Mouse (Mus musculus): ENCODE results near the gene Fbrs. TPM values are rescaled to one million over a fixed set of nuclear protein-coding genes. Genes with fewer than 3 reads are reported as not detected.
"Not testable (repeated sequence)": the region's sequence is repeated elsewhere in the genome, so short reads cannot be mapped to it uniquely, and the experiment has no call there.

The Fbrs gene
- 16.5 and 18.2 TPM in 2 replicates for polyA plus RNA-seq (2012; ENCODE audit: insufficient read depth, insufficient read length, missing spikeins)

DNA sequence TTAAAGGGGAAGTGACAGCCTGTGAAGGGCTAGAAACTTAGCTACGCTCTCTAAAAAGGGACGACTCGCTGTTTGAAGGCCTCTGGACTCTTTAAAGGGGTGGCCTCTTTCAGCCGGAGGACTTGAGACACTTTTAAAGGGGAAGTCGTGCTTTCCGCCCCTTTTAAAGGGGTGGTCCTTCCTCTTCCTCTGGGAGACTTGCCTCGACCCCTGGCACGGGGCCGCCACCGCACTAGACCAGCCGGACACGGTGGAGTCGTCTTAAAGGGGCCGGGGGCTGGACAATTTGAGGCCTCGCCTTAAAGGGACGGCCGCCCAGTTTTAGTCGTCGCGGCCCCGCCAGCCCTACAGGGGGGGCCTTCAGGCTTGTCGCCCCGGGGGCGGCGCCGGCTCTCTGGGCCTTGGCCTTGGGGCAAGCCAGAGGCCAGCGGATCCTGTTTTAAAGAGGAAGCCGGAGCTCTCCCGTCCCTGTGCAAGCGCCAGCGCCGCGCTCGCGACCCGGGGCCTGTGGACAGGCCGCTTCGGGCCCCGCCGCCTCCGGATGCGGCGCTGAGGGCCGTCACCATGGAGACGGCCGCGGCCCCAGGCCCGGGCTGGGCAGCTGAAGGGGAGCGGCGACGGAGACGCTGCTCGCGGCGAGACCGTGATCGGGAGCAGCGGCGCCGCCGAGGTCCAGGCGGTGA is at the start of gene Fbrs:
Gene Fbrs (plus strand): TSS at position 565 of the 683 bp plus-strand sequence.
- H3K4me3 ChIP-seq (ENCODE audit: insufficient read depth, low read depth, low read length) = peak within 1 kb of the TSS; percentile 65
- no peaks in the 10 kb centered on the region for H3K4me1 ChIP-seq (ENCODE audit: control insufficient read depth, insufficient read depth, insufficient read length, low read length)
- peak within 1 kb of the TSS; percentile 98 for H3K27ac ChIP-seq (replicated peaks; ENCODE audit: low read depth, low read length)

DNA sequence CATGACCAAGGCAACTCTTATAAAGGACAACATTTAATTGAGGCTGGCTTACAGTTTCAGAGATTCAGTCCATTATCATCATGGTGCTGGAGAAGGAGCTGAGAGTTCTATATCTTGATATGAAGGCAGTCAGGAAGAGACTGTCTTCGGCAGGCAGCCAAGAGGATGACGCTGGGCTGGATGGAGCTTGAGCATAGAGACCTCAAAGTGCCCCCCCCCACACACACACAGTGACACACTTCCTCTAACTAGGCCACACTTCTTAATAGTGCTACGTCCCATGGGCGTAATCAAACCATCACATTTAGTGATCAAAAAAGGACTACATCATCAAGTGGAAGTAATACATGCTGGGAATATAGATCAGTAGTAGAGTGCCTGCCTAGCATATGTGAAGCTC is 43.8 kb upstream of the Fbrs start:
- H3K27ac ChIP-seq (replicated peaks; ENCODE audit: low read depth, low read length) = no peak overlapping the region
- H3K4me3 ChIP-seq (ENCODE audit: insufficient read depth, low read depth, low read length) = no peak overlapping the region
- H3K4me1 ChIP-seq (ENCODE audit: control insufficient read depth, insufficient read depth, insufficient read length, low read length) = no peaks in the 10 kb centered on the region

DNA sequence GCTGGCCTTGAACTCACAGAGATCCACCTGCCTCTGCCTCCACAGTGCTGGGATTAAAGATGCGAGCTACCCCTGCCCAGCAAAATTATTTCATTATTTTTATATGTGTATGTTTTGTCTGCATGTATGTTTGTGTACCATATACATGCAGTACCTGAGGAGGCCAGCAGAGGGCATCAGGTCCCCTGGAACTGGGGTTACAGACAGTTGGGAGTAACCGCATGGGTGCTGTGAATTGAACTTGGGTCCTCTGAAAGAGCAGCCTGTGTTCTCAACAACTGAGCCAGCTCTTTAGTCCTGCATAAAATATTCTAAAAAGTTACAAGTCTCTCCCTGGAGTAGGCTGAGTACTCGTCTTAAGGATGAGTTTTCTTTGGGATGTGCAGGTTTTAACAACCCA is 41.3 kb upstream of the Fbrs start:
- no peak overlapping the region for H3K27ac ChIP-seq (replicated peaks; ENCODE audit: low read depth, low read length)

DNA sequence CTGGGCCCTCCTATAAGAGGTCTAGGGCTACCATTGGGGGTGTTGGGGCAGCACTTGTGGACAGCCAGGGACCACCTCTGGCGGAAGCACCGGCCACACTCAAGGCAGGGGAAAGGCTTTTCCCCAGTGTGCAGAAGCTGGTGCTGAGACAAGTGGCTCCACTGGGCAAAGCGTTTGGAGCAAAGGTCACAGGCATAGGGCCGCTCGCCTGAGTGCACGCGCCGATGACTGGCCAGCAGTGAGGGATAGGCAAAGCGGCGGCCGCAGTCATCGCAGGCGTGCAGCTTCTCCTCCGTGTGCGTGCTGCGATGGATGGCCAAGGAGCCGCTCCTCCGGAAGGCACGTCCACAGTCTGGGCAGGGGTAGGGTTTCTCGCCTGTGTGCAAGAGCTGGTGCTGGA is 35.0 kb upstream of the Fbrs start:
- no peak overlapping the region for H3K4me3 ChIP-seq (ENCODE audit: insufficient read depth, low read depth, low read length)
- no peak overlapping the region for H3K27ac ChIP-seq (replicated peaks; ENCODE audit: low read depth, low read length)
- H3K4me1 ChIP-seq (ENCODE audit: control insufficient read depth, insufficient read depth, insufficient read length, low read length) = no peaks in the 10 kb centered on the region

More for the DNA sequence above, 41.3 kb upstream of the Fbrs start:
- Histone ChIP-seq H3K4me3 (ENCODE audit: insufficient read depth, low read depth, low read length) (no peak overlapping the region), H3K4me1 (ENCODE audit: control insufficient read depth, insufficient read depth, insufficient read length, low read length) (no peaks in the 10 kb centered on the region)

DNA sequence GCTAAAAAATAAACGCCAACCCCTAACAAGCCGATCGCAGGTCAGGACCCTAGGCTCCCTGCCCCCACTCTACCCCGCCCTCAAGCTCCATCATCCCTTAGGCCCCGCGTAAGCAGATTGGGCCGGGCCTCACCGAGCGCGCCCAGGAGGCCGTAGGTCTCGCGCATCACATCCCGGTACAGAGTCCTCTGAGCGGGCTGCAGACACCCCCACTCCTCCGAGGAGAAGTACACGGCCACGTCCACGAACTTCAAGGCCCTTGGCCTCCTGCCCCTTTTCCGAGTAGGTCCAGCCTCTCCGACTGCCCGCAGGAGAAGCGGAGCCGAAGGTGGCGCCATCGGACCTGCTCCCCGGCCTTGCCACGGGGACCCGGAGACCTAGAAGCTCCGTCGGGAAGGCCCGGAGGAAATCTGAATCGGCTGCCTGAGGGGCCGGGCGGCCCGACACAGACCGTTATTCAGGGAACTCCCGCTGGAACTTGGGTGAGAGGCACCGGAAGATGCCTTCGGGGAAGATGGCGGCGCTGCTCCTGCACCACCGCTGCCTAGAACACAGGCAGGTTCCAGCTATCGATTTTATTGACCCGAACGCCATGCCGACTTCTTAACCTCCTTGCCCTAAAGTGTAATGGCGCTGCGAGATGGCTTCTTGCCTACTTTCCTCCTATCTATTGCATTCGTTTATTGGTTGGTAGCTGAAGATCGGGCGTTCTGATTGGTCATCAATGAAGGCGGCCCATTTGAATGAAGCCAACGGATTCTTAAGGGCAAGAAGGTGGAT is 30.3 kb upstream of the Fbrs start, which contains the start of gene Zfp689:
Gene Zfp689 (minus strand): TSS at position 638 of the 780 bp plus-strand sequence.
- H3K4me1 ChIP-seq (ENCODE audit: control insufficient read depth, insufficient read depth, insufficient read length, low read length) = peaks cover 8% of the 10 kb centered on the region
- peak within 1 kb of the TSS; percentile 83 for H3K4me3 ChIP-seq (ENCODE audit: insufficient read depth, low read depth, low read length)
- H3K27ac ChIP-seq (replicated peaks; ENCODE audit: low read depth, low read length) = peak within 1 kb of the TSS; percentile 84

DNA sequence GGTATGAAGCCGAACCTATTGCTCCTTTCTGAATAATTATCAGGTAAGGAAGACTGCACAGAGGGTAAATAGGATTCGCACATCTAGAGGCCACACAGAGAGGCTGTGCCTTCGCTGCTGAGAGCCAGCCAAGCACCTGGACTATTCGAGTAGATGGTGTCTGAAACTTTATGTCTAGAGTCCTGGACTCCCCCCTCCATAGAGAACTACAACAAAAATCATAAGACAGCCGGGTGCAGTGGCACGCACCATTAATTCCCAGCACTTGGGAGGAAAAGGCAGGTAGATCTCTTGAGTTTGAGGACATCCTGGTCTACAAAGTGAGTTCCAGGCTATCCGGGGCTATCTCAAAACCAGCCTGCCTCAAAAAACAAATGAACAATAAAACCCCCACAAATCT is 29.0 kb upstream of the Fbrs start:
- Histone ChIP-seq H3K27ac (replicated peaks; ENCODE audit: low read depth, low read length) (no peak overlapping the region), H3K4me3 (ENCODE audit: insufficient read depth, low read depth, low read length) (no peak overlapping the region), H3K4me1 (ENCODE audit: control insufficient read depth, insufficient read depth, insufficient read length, low read length) (peaks cover 8% of the 10 kb centered on the region)

DNA sequence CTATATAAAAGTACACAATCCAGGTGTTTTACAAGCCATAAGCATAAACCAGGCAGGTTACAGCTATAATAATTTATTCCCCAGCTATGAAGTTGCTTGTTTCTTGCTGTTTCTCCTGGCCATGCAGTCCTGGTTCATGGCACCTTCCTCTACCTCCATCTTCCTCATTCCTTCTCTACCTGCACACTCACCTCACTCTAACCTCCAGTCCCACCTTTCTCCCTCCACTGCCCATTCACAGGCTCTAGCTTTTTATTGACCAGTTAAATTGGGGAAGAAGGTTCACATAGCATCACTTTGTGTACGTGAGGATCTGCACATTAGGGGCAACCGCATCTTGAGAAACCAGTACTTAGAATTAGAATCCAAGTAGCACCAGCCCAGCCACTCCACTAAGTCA is 25.9 kb upstream of the Fbrs start:
- H3K4me3 ChIP-seq (ENCODE audit: insufficient read depth, low read depth, low read length) = no peak overlapping the region
- peaks cover 8% of the 10 kb centered on the region for H3K4me1 ChIP-seq (ENCODE audit: control insufficient read depth, insufficient read depth, insufficient read length, low read length)
- H3K27ac ChIP-seq (replicated peaks; ENCODE audit: low read depth, low read length) = no peak overlapping the region

DNA sequence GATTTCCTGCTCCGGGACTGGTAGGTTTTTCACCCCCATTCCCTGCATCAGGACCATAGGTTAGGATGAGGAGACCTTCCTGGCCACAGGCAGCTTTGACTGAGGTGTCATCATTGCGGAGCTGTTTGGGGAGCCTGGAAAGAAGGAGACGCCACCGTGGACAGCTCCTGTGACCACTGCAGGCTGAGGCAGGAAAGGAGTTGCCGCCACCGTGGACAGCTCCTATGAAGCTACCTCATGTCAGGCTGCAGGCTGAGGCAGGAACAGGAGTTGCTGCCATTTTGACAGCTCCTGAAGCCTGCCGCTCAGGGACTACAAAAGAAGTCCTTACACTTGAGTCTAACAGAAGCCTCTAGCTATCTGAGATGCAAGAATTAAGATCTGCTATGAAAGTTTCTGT is 24.1 kb upstream of the Fbrs start:
- H3K27ac ChIP-seq (replicated peaks; ENCODE audit: low read depth, low read length) = no peak overlapping the region
- no peak overlapping the region for H3K4me3 ChIP-seq (ENCODE audit: insufficient read depth, low read depth, low read length)
- peaks cover 1% of the 10 kb centered on the region for H3K4me1 ChIP-seq (ENCODE audit: control insufficient read depth, insufficient read depth, insufficient read length, low read length)

DNA sequence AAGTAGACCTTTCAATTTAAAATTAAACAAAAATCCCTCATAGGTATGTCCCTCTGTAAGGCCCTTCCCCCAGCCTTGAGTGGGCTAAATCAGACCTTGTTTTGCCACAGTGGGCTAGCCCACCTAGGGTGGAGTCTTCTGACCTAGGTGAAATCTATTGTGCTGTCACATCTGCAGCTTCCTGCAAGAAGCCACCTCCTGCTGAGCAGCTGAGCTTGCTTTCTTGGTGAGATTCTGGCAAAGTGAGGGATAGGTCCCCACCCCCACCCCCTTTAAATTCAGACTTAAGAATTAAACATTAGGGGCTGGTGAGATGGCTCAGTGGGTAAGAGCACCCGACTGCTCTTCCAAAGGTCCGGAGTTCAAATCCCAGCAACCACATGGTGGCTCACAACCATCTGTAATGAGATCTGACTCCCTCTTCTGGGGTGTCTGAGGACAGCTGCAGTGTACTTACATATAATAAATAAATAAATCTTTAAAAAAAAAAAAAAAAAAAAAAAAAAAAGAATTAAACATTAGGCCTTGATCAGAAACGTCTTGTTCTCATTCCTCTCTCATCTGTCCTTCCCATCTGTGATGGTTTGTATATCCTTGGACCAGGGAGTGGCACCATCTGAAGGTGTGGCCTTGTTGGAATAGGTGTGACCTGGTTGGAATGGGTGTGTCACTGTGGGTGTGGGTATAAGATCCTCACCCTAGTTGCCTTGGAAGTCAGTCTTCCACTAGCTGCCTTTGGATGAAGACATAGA is 20.5 kb upstream of the Fbrs start:
- not testable (repeated sequence) for H3K4me1 ChIP-seq (ENCODE audit: control insufficient read depth, insufficient read depth, insufficient read length, low read length); H3K4me3 ChIP-seq (ENCODE audit: insufficient read depth, low read depth, low read length); H3K27ac ChIP-seq (replicated peaks; ENCODE audit: low read depth, low read length)

DNA sequence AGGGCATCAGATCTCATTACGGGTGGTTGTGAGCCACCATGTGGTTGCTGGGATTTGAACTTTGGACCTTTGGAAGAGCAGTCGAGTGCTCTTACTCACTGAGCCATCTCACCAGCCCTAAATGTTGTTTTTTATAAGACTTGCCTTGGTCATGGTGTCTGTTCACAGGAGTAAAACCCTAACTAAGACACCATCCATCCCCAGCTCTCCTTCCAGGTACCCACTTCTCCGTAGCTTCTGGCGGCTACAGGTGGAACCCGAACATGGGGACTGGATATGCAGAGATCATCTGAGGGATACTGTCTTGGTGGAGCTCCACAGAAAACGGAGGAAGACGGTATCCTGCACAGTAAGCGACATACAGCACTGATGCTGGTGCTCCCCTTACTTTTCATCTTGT is 19.7 kb upstream of the Fbrs start, which contains the start of gene Prr14:
Gene Prr14 (plus strand): TSS at position 301 of the 400 bp plus-strand sequence.
- H3K4me1 ChIP-seq (ENCODE audit: control insufficient read depth, insufficient read depth, insufficient read length, low read length); H3K4me3 ChIP-seq (ENCODE audit: insufficient read depth, low read depth, low read length); H3K27ac ChIP-seq (replicated peaks; ENCODE audit: low read depth, low read length): not testable (repeated sequence)

DNA sequence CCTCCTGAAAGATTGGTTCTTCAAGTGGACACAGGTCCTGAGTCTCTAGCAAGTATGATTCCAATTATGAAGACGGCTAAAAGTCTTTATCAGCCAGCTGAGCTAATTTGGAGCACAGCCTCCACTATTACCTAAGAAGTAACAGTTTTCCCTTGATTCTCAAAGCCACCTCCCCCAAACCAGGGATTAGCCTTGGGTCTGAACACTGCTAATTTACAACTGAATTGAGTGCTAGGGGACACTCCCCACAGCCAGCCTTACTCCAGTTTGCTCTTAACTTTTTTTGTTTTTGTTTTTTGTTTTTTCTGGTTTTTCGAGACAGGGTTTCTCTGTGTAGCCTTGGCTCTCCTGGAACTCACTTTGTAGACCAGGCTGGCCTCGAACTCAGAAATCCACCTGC is 13.8 kb upstream of the Fbrs start:
- Histone ChIP-seq H3K4me3 (ENCODE audit: insufficient read depth, low read depth, low read length) (no peak overlapping the region), H3K4me1 (ENCODE audit: control insufficient read depth, insufficient read depth, insufficient read length, low read length) (no peaks in the 10 kb centered on the region), H3K27ac (replicated peaks; ENCODE audit: low read depth, low read length) (no peak overlapping the region)

DNA sequence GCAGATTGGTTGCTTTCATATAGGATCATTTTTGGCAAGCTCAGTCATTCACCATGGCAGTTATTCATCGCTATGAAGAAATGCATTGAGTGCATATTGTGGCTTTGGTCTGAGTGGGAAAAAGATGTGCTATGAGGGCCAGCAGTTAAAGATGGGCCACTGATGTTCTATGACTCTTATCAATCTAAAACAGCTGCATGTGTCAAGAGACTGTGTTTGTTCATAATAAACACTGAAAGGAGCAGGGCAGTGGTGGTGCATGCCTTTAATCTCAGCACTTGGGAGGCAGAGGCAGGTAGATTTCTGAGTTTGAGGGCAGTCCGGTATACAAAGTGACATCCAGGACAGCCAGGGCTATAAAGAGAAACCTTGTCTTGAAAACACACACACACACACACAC is 13.3 kb upstream of the Fbrs start:
- H3K27ac ChIP-seq (replicated peaks; ENCODE audit: low read depth, low read length); H3K4me1 ChIP-seq (ENCODE audit: control insufficient read depth, insufficient read depth, insufficient read length, low read length); H3K4me3 ChIP-seq (ENCODE audit: insufficient read depth, low read depth, low read length): not testable (repeated sequence)

DNA sequence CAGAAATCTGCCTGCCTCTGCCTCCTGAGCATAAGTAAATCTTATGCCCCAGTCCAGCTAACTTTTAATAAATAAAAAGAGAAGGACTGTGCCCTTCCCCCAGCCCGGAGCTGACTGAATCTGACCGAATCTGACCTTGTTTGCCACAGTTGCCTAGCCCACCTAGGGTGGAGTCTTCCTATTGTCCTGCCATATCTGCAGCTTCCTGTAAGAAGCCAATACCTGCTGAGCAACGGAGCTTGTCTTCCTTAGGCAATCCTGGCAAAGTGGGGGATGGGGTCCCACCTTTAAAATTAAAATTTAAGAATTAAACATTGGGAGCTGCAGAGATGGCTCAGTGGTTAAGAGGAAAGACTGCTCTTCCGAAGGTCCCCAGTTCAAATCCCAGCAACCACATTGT is 12.4 kb upstream of the Fbrs start:
- Histone ChIP-seq H3K27ac (replicated peaks; ENCODE audit: low read depth, low read length) (no peak overlapping the region), H3K4me3 (ENCODE audit: insufficient read depth, low read depth, low read length) (no peak overlapping the region), H3K4me1 (ENCODE audit: control insufficient read depth, insufficient read depth, insufficient read length, low read length) (no peaks in the 10 kb centered on the region)

DNA sequence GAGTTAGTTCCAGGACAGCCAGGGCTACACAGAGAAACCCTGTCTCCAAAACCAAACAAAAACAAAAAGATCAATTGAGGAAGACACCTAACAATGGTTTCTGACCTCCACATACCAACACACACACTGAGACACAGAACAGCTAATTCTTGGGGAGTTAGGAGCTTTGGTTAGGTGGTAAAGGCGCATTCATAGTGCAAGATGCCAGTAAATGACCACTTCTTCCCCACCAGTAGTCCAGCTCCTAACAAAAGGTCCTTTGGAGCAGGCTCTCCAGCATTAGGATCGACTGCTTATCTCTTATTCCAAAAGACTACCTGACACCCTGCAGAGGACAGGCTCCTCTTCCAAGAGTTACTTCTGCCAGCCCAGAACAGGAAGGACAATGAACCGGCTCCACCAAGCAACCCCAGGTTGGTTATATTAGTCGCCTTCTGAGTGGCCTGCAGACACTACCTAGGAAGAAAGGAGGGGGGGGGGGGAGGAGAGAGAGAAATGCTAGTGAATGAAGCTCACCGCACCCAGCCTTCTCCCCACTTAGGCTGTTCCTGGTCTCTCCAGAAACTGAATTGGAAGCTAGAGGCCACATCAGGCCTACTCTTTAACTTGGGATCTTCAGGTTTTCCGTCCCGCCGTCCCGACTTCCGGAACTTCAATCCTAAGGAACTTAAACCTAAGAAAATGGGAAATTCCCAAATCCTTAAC is 8.8 kb upstream of the Fbrs start:
- peak overlapping the region; percentile 77 for H3K4me3 ChIP-seq (ENCODE audit: insufficient read depth, low read depth, low read length)
- peak overlapping the region; percentile 88 for H3K27ac ChIP-seq (replicated peaks; ENCODE audit: low read depth, low read length)
- peaks cover 3% of the 10 kb centered on the region; the same call in 1 of the 2 replicates for H3K4me1 ChIP-seq (ENCODE audit: control insufficient read depth, insufficient read depth, insufficient read length, low read length)
